ENCODE assay signal across 8 mouse cellular contexts in genomic region chr5:137510573-137511390, GRCm38 (mm10). TPM values are rescaled to one million over a fixed set of nuclear protein-coding genes. Genes with fewer than 3 reads are reported as not detected.
A peak's percentile ranks its signal among the peaks of the same experiment; 100 is the strongest.
DNase-seq lines count a peak whose midpoint lies in the region; ATAC-seq and TF ChIP-seq lines count a peak whose summit lies in the region.

No protein-coding gene starts in this region.

- no peak for DNase-seq in kidney, adult 11 months
- peak; percentile 66 for DNase-seq in G1E (ENCODE audit: low spot score)
- DNase-seq in intestine, embryonic 14.5 days (ENCODE audit: low spot score), result no peak
- DNase-seq in midbrain, postnatal 0 days (ENCODE audit: low spot score), result no peak
- DNase-seq in spleen, adult 12 weeks (ENCODE audit: low spot score), result no peak
- no peak for DNase-seq in adrenal gland, adult 8-10 months

- H3K27me3 ChIP-seq in kidney, embryonic 16.5 days (ENCODE audit: insufficient read depth, low read length), result no peaks in the 10 kb centered on the region
- H3K27me3 ChIP-seq in G1E (ENCODE audit: insufficient read depth, low read length), result no peaks in the 10 kb centered on the region
- H3K27me3 ChIP-seq in embryonic facial prominence, embryonic 15.5 days, result no peaks in the 10 kb centered on the region
- H3K27me3 ChIP-seq in intestine, embryonic 14.5 days (replicated peaks; ENCODE audit: control insufficient read depth, insufficient read depth, low read length), result no peaks in the 10 kb centered on the region
- H3K27me3 ChIP-seq in midbrain, postnatal 0 days (ENCODE audit: insufficient read depth, low read length), result no peaks in the 10 kb centered on the region

- H3K36me3 ChIP-seq in kidney, embryonic 16.5 days (ENCODE audit: insufficient read depth, low read length), result no peaks in the 10 kb centered on the region
- peaks cover 44% of the 10 kb centered on the region for H3K36me3 ChIP-seq in G1E (replicated peaks)
- peaks cover 5% of the 10 kb centered on the region; the same call in 1 of the 2 replicates for H3K36me3 ChIP-seq in embryonic facial prominence, embryonic 15.5 days
- no peaks in the 10 kb centered on the region for H3K36me3 ChIP-seq in intestine, embryonic 14.5 days (ENCODE audit: control insufficient read depth, insufficient read depth, low read length)
- 0 out of 2 replicates have a peak, but pooled peaks cover 3% of the 10 kb centered on the region for H3K36me3 ChIP-seq in midbrain, postnatal 0 days (ENCODE audit: insufficient read depth, low read length)

- TF ChIP-seq CTCF in G1E (IDR thresholded peaks at IDR 0.05; ENCODE audit: low read depth, low read length), result no peak
- TF ChIP-seq CTCF in midbrain, postnatal 0 days (IDR thresholded peaks at IDR 0.05), result no peak

- H3K4me1 ChIP-seq in kidney, embryonic 16.5 days (ENCODE audit: insufficient read depth, low read length), result peaks cover 35% of the 10 kb centered on the region
- peaks cover 58% of the 10 kb centered on the region for H3K4me1 ChIP-seq in G1E (ENCODE audit: insufficient read depth, low read depth, low read length)
- peaks cover 46% of the 10 kb centered on the region for H3K4me1 ChIP-seq in embryonic facial prominence, embryonic 15.5 days
- H3K4me1 ChIP-seq in intestine, embryonic 14.5 days (replicated peaks; ENCODE audit: control insufficient read depth, insufficient read depth, low read length), result peaks cover 20% of the 10 kb centered on the region
- H3K4me1 ChIP-seq in midbrain, postnatal 0 days (ENCODE audit: insufficient read depth, low read length), result peaks cover 13% of the 10 kb centered on the region; the same call in 1 of the 2 replicates

- peak overlapping the region; percentile 99 for H3K9ac ChIP-seq in kidney, embryonic 16.5 days (replicated peaks; ENCODE audit: low read length)
- peak overlapping the region; percentile 94 for H3K9ac ChIP-seq in embryonic facial prominence, embryonic 15.5 days
- peak overlapping the region; percentile 97 for H3K9ac ChIP-seq in intestine, embryonic 14.5 days (ENCODE audit: low read length)
- H3K9ac ChIP-seq in midbrain, postnatal 0 days (replicated peaks; ENCODE audit: low read length, poor library complexity, severe bottlenecking), result peak overlapping the region; percentile 99

- peak overlapping the region; percentile 96 for H3K4me3 ChIP-seq in kidney, embryonic 16.5 days (ENCODE audit: low read length)
- H3K4me3 ChIP-seq in G1E (ENCODE audit: low read depth, low read length), result peak overlapping the region; percentile 85
- H3K4me3 ChIP-seq in embryonic facial prominence, embryonic 15.5 days (replicated peaks), result peak overlapping the region; percentile 87
- peak overlapping the region; percentile 96 for H3K4me3 ChIP-seq in intestine, embryonic 14.5 days (ENCODE audit: low read depth, low read length)
- peak overlapping the region; percentile 97 for H3K4me3 ChIP-seq in midbrain, postnatal 0 days (ENCODE audit: low read depth, low read length)

- H3K27ac ChIP-seq in kidney, embryonic 16.5 days (ENCODE audit: low read length), result peak overlapping the region; percentile 79
- peak overlapping the region; percentile 88 for H3K27ac ChIP-seq in embryonic facial prominence, embryonic 15.5 days (replicated peaks)
- peak overlapping the region; percentile 83 for H3K27ac ChIP-seq in intestine, embryonic 14.5 days (ENCODE audit: low read depth)
- peak overlapping the region; percentile 90 for H3K27ac ChIP-seq in midbrain, postnatal 0 days (ENCODE audit: low read depth, low read length)

- whole genome bisulfite sequencing in kidney, embryonic 16.5 days, result under 1% methylated on average over 62 of the region's 83 CpGs
- WGBS in embryonic facial prominence, embryonic 15.5 days, result 1% methylated on average over 61 of the region's 83 CpGs
- 1% methylated on average over 56 of the region's 83 CpGs for WGBS in intestine, embryonic 14.5 days
- 0% methylated on average over 24 of the region's 83 CpGs for WGBS in midbrain, postnatal 0 days

- peak overlapping the region; percentile 89 for H3K4me2 ChIP-seq in kidney, embryonic 16.5 days (replicated peaks; ENCODE audit: low read depth, low read length)
- peak overlapping the region; percentile 79 for H3K4me2 ChIP-seq in embryonic facial prominence, embryonic 15.5 days (replicated peaks)
- peak overlapping the region; percentile 72 for H3K4me2 ChIP-seq in intestine, embryonic 14.5 days (ENCODE audit: low read length)
- H3K4me2 ChIP-seq in midbrain, postnatal 0 days (ENCODE audit: low read depth, low read length, poor library complexity, severe bottlenecking), result peak overlapping the region; percentile 92

- no peaks in the 10 kb centered on the region for H3K9me3 ChIP-seq in kidney, embryonic 16.5 days (ENCODE audit: low read length)
- H3K9me3 ChIP-seq in G1E (replicated peaks), result no peaks in the 10 kb centered on the region
- no peaks in the 10 kb centered on the region for H3K9me3 ChIP-seq in embryonic facial prominence, embryonic 15.5 days (replicated peaks)
- no peaks in the 10 kb centered on the region for H3K9me3 ChIP-seq in intestine, embryonic 14.5 days (ENCODE audit: control insufficient read depth, low read length)
- H3K9me3 ChIP-seq in midbrain, postnatal 0 days (ENCODE audit: low read length), result no peaks in the 10 kb centered on the region

- ATAC-seq in kidney, embryonic 16.5 days (ENCODE audit: low FRiP score, low TSS enrichment), result no peak; the same call in 1 of the 2 replicates
- ATAC-seq in G1E (ENCODE audit: extremely low read depth, insufficient number of reproducible peaks, low FRiP score, poor library complexity, severe bottlenecking), result no peak
- peak; percentile 32 for ATAC-seq in embryonic facial prominence, embryonic 15.5 days (ENCODE audit: insufficient number of reproducible peaks, low FRiP score, low TSS enrichment, low read depth)
- peak; percentile 41; the same call in 1 of the 2 replicates for ATAC-seq in intestine, embryonic 14.5 days (replicated peaks; ENCODE audit: low FRiP score, low TSS enrichment, low read depth)
- peak; percentile 54; the same call in 1 of the 2 replicates for ATAC-seq in midbrain, postnatal 0 days (ENCODE audit: low FRiP score)

RNA-seq across cellular contexts. Expression of gene Gigyf1, which starts 7.6 kb away (rescaled TPM):
- polyA plus RNA-seq in kidney, embryonic 16.5 days (2015; fragmentation: Nextera tagmentation; extraction: Ambion mirVana), result 11.9 and 12.2 TPM in 2 replicates
- total RNA-seq in G1E (2014; fragmentation: Nextera tagmentation) (23.2 and 30.3 TPM in 2 replicates), G1E (2017) (6.8 and 7.0 TPM in 2 replicates)
- 49.0 and 50.4 TPM in 2 replicates for polyA plus RNA-seq in G1E (2012)
- 12.7 and 15.5 TPM in 2 replicates for polyA plus RNA-seq in embryonic facial prominence, embryonic 15.5 days (2015; fragmentation: Nextera tagmentation; extraction: Ambion mirVana)
- polyA plus RNA-seq in intestine, embryonic 14.5 days (2014; fragmentation: Nextera tagmentation; extraction: Ambion mirVana), result 12.1 and 13.5 TPM in 2 replicates
- total RNA-seq in midbrain, postnatal 0 days (2014; rRNA removed), result 23.6 and 30.8 TPM in 2 replicates
- 16.3 and 17.8 TPM in 2 replicates for polyA plus RNA-seq in midbrain, postnatal 0 days (2015; fragmentation: Nextera tagmentation; extraction: Ambion mirVana)
- 10 to 100 TPM; 38.5 to 67.8 (median 56.6) TPM for total RNA-seq in adrenal gland, adult 8-10 months (2022)

RNA-seq across cellular contexts. Expression of gene Pop7, which starts 8.5 kb away (rescaled TPM):
- 51.2 and 53.0 TPM in 2 replicates for polyA plus RNA-seq in kidney, embryonic 16.5 days (2015; fragmentation: Nextera tagmentation; extraction: Ambion mirVana)
- total RNA-seq in G1E (2014; fragmentation: Nextera tagmentation), result 9.0 and 14.1 TPM in 2 replicates
- total RNA-seq in G1E (2017), result 29.3 and 33.2 TPM in 2 replicates
- 39.8 and 55.7 TPM in 2 replicates for polyA plus RNA-seq in G1E (2012)
- polyA plus RNA-seq in embryonic facial prominence, embryonic 15.5 days (2015; fragmentation: Nextera tagmentation; extraction: Ambion mirVana), result 45.1 and 45.9 TPM in 2 replicates
- polyA plus RNA-seq in intestine, embryonic 14.5 days (2014; fragmentation: Nextera tagmentation; extraction: Ambion mirVana), result 58.8 and 65.1 TPM in 2 replicates
- 73.2 and 95.3 TPM in 2 replicates for total RNA-seq in midbrain, postnatal 0 days (2014; rRNA removed)
- 91.5 and 95.6 TPM in 2 replicates for polyA plus RNA-seq in midbrain, postnatal 0 days (2015; fragmentation: Nextera tagmentation; extraction: Ambion mirVana)
- 10 to 100 TPM; 24.4 to 31.1 (median 27.4) TPM for total RNA-seq in adrenal gland, adult 8-10 months (2022)

RNA-seq across cellular contexts. Expression of gene Epo, which starts 22.3 kb away (rescaled TPM):
- 0.24 and 0.36 TPM in 2 replicates for polyA plus RNA-seq in kidney, embryonic 16.5 days (2015; fragmentation: Nextera tagmentation; extraction: Ambion mirVana)
- total RNA-seq in G1E (2014; fragmentation: Nextera tagmentation) (not detected in 2 replicates), G1E (2017) (not detected in 2 replicates)
- polyA plus RNA-seq in G1E (2012), result not detected in 2 replicates
- not detected in 2 replicates for polyA plus RNA-seq in embryonic facial prominence, embryonic 15.5 days (2015; fragmentation: Nextera tagmentation; extraction: Ambion mirVana)
- 0.71 and 0.80 TPM in 2 replicates for polyA plus RNA-seq in intestine, embryonic 14.5 days (2014; fragmentation: Nextera tagmentation; extraction: Ambion mirVana)
- not detected in 2 replicates for total RNA-seq in midbrain, postnatal 0 days (2014; rRNA removed)
- polyA plus RNA-seq in midbrain, postnatal 0 days (2015; fragmentation: Nextera tagmentation; extraction: Ambion mirVana), result not detected in 2 replicates
- total RNA-seq in adrenal gland, adult 8-10 months (2022), result not detected

RNA-seq across cellular contexts. Expression of gene Gnb2, which starts 22.5 kb away (rescaled TPM):
- polyA plus RNA-seq in kidney, embryonic 16.5 days (2015; fragmentation: Nextera tagmentation; extraction: Ambion mirVana), result 358 and 388 TPM in 2 replicates
- total RNA-seq in G1E (2014; fragmentation: Nextera tagmentation) (229 and 302 TPM in 2 replicates), G1E (2017) (255 and 347 TPM in 2 replicates)
- polyA plus RNA-seq in G1E (2012), result 501 and 571 TPM in 2 replicates
- 442 and 451 TPM in 2 replicates for polyA plus RNA-seq in embryonic facial prominence, embryonic 15.5 days (2015; fragmentation: Nextera tagmentation; extraction: Ambion mirVana)
- 390 and 430 TPM in 2 replicates for polyA plus RNA-seq in intestine, embryonic 14.5 days (2014; fragmentation: Nextera tagmentation; extraction: Ambion mirVana)
- 1,154 and 1,456 TPM in 2 replicates for total RNA-seq in midbrain, postnatal 0 days (2014; rRNA removed)
- polyA plus RNA-seq in midbrain, postnatal 0 days (2015; fragmentation: Nextera tagmentation; extraction: Ambion mirVana), result 590 and 632 TPM in 2 replicates
- total RNA-seq in adrenal gland, adult 8-10 months (2022), result 100 to 1,000 TPM; 569 to 665 (median 622) TPM

RNA-seq across cellular contexts. Expression of gene Zan, which starts 33.9 kb away (rescaled TPM):
- polyA plus RNA-seq in kidney, embryonic 16.5 days (2015; fragmentation: Nextera tagmentation; extraction: Ambion mirVana), result 0.11 and 0.17 TPM in 2 replicates
- not detected in 2 replicates for total RNA-seq in G1E (2014; fragmentation: Nextera tagmentation)
- total RNA-seq in G1E (2017), result 0.12 and 0.22 TPM in 2 replicates
- polyA plus RNA-seq in G1E (2012), result 0.02 TPM in 1 of 2 replicates, not detected in the other
- polyA plus RNA-seq in embryonic facial prominence, embryonic 15.5 days (2015; fragmentation: Nextera tagmentation; extraction: Ambion mirVana), result 0.21 and 0.23 TPM in 2 replicates
- 0.90 and 0.93 TPM in 2 replicates for polyA plus RNA-seq in intestine, embryonic 14.5 days (2014; fragmentation: Nextera tagmentation; extraction: Ambion mirVana)
- total RNA-seq in midbrain, postnatal 0 days (2014; rRNA removed), result 0.85 and 0.99 TPM in 2 replicates
- 0.31 and 0.49 TPM in 2 replicates for polyA plus RNA-seq in midbrain, postnatal 0 days (2015; fragmentation: Nextera tagmentation; extraction: Ambion mirVana)
- not detected for total RNA-seq in adrenal gland, adult 8-10 months (2022)

Comparison
In these comparisons a context has a peak if more than half of its experiments do, and no peak if none do; other contexts are left out.
1. ATAC-seq: peak in embryonic facial prominence, embryonic 15.5 days (single experiment), intestine, embryonic 14.5 days (single experiment) and midbrain, postnatal 0 days (single experiment); none in kidney, embryonic 16.5 days (single experiment) and G1E (single experiment).
2. Peak in every context shown above with its lines, with median percentiles within 50 percentile points of each other: H3K27ac ChIP-seq, H3K4me2 ChIP-seq, H3K4me3 ChIP-seq and H3K9ac ChIP-seq.